Mouse (Mus musculus) adrenal gland (tissue): ENCODE results near the gene Fstl5.
"Not testable (repeated sequence)": the region's sequence is repeated elsewhere in the genome, so short reads cannot be mapped to it uniquely, and the experiment has no call there.

Source experiments
- intact Hi-C: fragments of 180-260 bp; cut with DNase I; formaldehyde crosslinking; loops from one replicate; pipeline ENCODE4 v1.15.1; 2025

Fstl5 gene

DNA sequence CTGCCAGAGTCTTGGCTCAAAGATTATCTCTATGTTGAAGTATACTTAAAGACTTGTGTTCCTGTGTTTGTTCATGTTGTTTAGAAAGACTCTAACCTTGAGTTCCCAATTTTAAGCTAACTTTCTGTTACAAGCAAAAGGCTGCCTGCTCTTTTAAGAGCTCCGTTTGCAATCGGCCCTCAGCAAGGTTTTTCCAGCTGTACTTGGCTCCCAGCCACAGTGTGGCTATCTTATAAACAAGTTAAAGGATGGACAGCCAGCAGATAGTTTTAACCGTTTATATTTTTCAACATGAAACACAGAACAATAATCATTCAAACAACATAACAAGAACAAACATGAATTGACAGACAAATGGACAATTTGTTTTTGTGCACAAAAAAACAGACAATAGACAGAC lies 433.8 kb downstream of the Fstl5 start:
- intact Hi-C loops = not testable (repeated sequence)

DNA sequence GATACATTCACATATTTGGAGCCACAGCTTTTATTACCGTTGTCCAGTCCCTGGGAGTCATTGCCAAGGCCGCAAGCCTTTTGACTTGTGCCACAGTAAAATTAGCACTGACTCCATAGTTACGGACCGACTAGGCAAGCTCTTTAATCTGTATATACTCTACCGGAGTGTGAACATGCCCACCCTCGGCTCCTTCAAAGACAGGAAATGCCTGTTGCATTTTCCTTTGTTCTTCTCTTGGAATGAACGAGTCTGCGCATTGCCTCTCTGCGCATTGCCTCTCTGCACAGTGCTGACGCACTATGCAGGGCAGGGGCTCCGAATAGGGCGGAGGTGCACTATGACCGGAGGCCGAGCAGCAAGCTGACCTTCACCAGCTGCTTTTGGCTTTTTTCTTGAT lies 434.7 kb downstream of the Fstl5 start:
- intact Hi-C loops = no loop called here

DNA sequence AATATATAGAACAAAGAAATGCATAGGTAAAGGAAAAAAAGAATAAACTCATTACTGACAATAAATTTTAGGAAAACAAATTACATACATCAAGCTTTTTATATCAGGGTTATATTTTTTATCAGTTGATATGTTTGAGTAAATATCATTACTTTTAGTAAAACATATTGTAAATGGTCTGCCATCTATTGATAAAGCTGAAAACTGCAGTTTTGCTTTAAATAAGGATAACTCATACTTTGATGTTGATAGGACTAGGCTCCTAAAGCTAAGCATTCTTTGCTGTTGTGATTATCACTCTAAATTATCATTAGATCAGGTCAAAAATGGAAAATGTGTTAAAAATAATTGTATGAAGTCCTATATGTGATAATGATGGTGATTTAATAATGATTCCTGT lies 493.3 kb downstream of the Fstl5 start:
- intact Hi-C loops = no loop called here

DNA sequence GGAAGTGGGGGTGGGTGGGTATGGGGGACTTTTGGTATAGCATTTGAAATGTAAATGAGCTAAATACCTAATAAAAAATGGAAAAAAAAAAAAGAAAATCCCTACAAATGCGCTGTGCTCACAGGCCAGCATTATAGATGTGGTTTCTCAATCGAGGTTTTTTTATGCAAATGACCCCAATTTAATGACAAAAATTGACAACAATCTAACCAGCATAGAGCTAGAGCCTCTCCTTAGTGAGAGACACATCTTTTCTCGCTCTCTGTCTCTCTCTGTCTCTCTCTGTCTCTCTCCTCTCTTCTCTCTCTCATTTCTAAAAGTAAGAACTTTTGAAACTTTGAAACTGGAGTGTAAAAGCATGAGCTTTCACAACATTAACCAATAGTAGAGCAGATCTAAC lies 498.4 kb downstream of the Fstl5 start:
- intact Hi-C loops = no loop called here

DNA sequence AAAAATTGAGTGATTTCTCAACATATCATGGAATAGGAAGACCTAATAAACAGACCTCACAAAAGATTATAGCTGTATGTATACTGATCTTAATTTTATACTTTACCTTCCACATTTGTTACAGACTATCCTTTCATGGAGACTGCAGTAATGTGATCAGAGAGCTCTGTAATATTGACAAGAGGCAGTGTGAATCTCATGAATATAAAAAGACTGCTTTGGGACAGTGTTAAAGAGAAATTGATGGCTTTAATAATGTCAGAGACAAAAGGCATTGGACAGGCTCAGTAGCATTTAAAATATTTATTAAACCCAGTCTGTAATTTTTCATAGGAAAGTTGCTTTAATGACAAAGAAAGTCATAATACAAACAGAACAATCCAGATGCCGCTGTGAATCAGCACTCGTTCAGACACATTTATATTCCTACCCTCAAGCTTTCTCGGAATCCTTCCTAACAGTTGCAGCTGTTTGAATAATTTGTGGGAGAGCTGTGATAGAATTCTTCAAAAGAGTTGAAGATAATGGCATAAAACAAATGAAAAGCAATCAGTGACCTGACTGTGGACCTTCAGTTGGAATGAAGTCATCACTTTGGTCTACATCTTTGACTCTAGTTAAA lies 499.0 kb downstream of the Fstl5 start:
- intact Hi-C loops = no loop called here

DNA sequence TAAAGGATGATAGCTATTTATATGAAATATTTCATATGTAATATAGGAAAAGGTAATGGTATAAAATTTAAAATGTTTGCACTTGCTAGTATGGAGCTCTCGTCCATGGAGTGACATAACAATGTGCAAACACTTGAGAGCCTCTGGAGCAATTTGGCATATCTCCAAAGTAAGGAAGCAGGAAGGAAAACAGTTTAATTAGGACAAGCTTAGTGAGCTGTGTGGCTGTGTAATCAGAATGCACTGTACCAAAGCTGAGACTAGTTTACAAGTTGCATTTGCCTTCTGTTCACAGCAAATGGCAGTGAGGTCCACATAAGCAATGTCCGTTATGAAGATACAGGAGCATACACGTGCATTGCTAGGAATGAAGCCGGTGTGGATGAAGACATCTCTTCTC lies 519.1 kb downstream of the Fstl5 start:
- intact Hi-C loops = no loop called here

DNA sequence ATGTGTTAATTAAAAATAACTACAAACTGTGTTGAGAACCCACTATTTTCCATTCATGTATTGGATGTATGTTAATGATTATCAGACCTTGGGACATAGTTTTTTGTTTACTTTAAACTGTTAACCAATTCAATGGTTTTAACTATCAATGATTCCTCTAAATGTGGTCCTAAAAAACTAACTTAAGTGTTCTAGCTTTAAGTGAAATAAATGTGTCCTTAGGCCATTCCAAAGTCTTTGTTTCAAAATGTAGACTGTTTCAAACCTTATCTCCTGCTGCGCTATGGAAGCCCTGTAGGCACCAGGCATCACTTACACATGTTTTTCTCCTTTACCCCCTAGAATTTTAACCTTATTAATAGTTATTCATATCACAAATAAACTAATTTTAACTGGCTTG lies 546.0 kb downstream of the Fstl5 start:
- intact Hi-C loops = no loop called here

DNA sequence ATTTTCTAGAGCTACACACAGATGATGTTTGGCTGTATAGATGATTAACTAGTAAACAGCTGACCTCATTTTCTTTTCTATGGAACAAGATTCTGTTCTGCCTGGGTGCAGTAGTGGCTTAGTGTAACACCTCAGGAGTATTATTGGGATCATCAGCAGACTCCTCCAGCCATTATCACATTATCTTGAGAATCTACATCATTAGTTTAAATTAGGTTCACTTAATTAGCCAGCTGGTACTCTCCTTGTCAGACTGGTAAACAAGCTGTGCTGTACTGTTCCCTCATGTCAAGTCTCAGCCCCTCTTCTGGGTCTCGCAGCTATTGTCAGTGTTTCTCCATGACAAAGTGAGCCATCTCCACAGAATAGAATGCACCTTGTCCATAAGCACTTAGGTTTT lies 580.2 kb downstream of the Fstl5 start:
- intact Hi-C loops = no loop called here

DNA sequence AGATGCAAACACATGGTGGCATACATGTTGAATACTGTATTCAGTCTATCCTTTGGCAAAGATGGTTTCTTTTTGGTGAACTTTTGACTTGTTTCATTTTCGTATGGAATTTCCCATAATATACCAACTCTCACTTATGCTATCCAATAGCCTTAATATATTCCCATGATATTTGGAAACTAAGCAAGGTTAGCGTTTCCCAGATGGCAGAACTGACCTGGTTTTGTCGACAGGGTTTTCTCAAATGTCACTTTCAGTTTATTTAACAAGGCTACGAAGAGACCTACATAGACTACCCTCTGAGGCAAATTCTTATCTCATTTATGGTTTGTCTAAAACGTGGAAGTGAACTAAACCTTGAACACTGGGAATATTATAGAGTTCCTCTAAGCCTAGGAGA lies 596.8 kb downstream of the Fstl5 start:
- intact Hi-C loops = no loop called here

DNA sequence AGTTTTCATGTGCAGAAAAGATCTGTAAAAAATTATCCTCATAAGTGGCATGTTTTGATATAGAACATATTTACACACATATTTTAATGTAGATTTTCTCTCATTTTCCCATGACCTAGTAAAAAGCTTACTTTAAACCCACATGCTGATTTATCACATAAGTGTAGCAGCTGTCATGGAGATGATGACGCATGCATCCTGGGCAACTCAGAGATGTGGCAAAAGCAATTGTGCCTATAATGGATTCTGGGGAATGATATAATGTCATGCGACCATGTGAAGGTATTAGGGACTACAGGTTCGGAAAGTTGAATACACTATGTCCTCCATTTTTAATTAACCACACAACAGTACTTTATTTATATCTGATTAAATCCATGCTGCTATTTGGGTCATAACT lies 601.9 kb downstream of the Fstl5 start:
- intact Hi-C loops = no loop called here

DNA sequence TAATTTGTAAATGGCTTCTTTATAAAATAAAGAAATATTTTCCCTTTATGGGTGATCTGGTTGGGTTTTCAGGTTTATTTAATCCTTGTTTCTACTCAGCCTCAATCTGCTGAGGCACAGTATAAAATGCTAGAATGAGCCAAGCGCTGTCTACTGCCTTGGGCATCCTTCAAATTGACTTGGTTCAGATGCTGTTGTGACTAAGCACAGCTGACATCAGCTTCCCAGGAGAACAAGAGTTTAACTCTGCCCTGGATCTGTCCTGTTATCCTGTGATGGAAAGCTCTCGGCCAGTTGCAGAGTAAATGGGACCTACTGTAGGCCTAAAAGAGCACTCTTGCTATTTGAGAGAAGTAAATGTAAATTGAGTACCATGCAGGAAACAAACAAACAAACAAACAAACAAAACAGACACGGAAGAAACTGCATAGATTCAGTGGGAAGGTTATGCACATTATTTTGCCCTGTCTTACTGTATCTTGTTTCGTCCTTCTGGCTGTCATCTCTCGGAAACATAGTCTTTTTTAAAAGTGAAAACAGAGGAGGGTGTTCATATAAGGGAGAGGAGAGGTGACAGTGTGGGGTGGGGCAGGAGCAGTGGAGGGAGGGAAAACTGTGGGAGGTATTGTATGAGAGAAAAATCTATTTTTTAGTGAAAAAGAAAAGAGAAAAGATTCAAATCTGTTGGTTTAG lies 605.9 kb downstream of the Fstl5 start:
- intact Hi-C loops = no loop called here

DNA sequence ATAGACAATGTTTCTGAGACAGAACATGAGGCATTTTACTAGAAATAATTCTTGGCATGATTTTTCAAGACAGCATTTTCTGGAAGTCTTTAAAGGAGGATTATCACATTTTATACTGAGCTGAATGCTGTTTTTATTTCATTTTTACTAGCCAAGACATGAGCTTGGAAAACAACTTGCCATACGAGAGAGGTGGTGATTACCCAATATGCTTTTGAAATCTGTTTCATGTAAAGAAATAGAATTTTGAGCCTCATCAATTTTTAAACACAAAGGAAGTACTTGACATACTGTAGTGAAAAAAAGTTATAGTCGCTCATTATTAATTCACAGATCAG lies 606.4 kb downstream of the Fstl5 start:
- intact Hi-C loops = no loop called here

DNA sequence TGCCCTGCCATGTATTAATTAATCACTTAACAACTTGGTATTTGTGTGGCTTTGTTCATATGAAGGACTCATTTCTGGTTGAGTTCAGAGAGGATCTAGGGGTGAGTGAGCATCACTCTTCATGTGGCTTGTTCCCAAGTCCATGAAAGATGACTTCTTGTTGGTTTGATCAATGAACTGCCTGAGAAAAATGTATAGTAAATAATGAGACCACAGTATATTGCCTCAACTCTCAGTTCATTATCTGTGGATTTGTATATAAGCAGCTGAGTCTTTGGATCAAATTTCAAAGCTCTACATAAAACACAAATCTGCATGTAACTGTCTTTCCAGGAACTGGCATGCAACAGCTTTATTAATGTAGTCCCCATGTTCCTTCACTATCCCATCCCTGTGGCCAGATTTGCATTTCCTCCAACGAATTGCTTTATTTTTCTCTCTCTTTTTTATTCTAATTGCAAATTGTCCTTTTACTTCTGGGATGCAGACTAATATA lies 623.1 kb downstream of the Fstl5 start:
- intact Hi-C loops = no loop called here

DNA sequence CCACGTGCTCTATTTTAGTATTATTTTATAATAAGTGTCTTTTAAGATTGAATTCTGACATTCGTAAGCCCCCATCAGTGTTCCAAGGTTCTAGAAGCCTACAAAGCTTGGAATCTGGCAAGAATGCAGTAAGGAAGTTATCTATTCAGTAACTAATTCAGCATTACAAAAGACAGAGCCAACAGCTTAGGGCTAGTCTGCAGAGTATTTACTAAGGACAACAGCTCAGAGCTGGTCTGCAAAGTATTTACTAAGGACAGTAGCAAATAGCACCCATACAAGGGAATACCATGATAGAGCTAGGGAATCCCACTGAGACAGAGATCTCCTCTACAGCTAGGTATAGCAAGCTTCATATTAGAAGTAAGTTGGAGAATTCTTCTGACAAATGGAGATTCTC lies 665.2 kb downstream of the Fstl5 start:
- intact Hi-C loops = no loop called here
